Mouse (Mus musculus): ENCODE data around the gene Ttc30a2.

Ttc30a2 gene

DNA sequence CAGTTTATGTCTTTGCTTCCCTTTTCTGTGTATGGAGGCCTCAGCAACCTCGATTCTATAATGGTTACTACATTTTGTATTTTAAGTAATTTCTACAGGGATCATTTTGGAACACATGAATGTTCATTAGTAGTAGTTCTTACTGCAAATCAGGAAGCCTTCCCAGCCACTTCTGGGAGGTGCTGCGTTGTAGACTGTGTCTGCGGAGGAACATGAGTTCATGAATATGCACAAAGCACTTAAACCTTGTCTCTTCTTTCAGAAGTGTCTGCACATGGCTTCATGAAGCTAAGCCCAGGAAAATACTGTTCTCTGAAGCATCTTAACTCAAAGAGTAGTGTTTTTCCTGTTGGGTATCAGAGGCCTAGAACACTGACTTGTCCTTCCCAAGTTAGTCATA is 50.0 kb downstream of the Ttc30a2 start:
- no peak for DNase-seq (ENCODE audit: low spot score in 2 of 2)

DNA sequence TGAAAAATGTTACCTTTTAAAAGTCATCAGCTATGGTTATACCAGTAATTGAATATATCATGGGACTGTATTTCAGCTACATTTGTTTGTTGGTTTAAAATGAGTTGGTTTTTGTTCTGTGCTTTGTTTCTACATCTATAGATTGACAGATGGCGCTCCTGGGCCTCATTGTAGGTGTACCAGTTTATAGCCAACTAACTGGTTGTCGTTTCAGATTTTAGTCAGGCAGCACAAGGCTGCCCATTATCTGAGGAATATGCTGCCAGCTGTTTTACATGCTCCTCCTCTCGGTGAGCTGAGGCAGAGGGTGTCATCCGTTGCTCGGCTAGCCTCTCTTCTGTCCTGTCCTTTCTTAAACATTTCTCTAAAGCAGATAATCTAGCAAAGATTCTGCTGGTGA is 51.9 kb downstream of the Ttc30a2 start:
- no peak for DNase-seq (ENCODE audit: low spot score in 2 of 2)
